ENCODE assay signal across 34 mouse cellular contexts in genomic region chr19:45142531-45142930, GRCm38 (mm10). TPM values are rescaled to one million over a fixed set of nuclear protein-coding genes. Genes with fewer than 3 reads are reported as not detected.
"Had no signal": no experiment of that assay in that cellular context is flagged by ENCODE, and none has a peak within 500 bp of the region (broad histone marks: within the 10 kb centered on the region; RNA-seq: fewer than 3 reads in every experiment).

No protein-coding gene starts in this region.

- ATAC-seq: hindbrain, postnatal 0 days; intestine, embryonic 16.5 days had no signal

- DNase-seq: gastrocnemius, postnatal 10 days; gastrocnemius, postnatal 25 days; heart, adult 18-20 months; heart, postnatal 14 days; heart, postnatal 36 days; kidney, adult 11 months; kidney, adult 2 months; kidney, adult 9 months; kidney, postnatal 14 days; kidney, postnatal 36 days; liver; liver, embryonic 13.5 days had no signal

- H3K36me3 ChIP-seq: heart, embryonic 10.5 days; heart, embryonic 13.5 days; heart, embryonic 15.5 days; hindbrain, embryonic 13.5 days; hindbrain, embryonic 15.5 days; kidney, embryonic 15.5 days; limb, embryonic 10.5 days; limb, embryonic 12.5 days; liver, embryonic 13.5 days had no signal

- H3K9ac ChIP-seq: heart, embryonic 13.5 days; heart, embryonic 15.5 days; hindbrain, embryonic 13.5 days; hindbrain, embryonic 15.5 days; kidney, embryonic 15.5 days; limb, embryonic 12.5 days; liver, embryonic 13.5 days had no signal

- H3K9me3 ChIP-seq: heart, embryonic 10.5 days; heart, embryonic 13.5 days; heart, embryonic 15.5 days; hindbrain, embryonic 13.5 days; hindbrain, embryonic 15.5 days; kidney, embryonic 15.5 days; limb, embryonic 10.5 days; limb, embryonic 12.5 days; liver, embryonic 13.5 days had no signal

- H3K4me2 ChIP-seq: liver, embryonic 13.5 days had no signal

- H3K27ac ChIP-seq: heart, embryonic 10.5 days; heart, embryonic 13.5 days; heart, embryonic 15.5 days; hindbrain, embryonic 13.5 days; hindbrain, embryonic 15.5 days; hindbrain, postnatal 0 days; kidney, embryonic 15.5 days; kidney, postnatal 0 days; left cerebral cortex, adult 2 months; limb, embryonic 10.5 days; limb, embryonic 12.5 days; liver, embryonic 13.5 days had no signal

- H3K4me3 ChIP-seq: kidney, embryonic 15.5 days; left cerebral cortex, adult 2 months; liver, embryonic 13.5 days had no signal

- H3K4me1 ChIP-seq: liver, embryonic 13.5 days had no signal

RNA-seq across cellular contexts. Expression of gene Tlx1, which starts 7.9 kb away (rescaled TPM):
- total RNA-seq: gastrocnemius, adult 18-20 months; gastrocnemius, postnatal 25 days; granulocyte monocyte progenitor cell, adult 5-6 weeks; heart, adult 18-20 months; heart, postnatal 36 days; hematopoietic stem cell, adult 5-6 weeks; layer of hippocampus, adult 18-20 months; layer of hippocampus, adult 8-10 months; layer of hippocampus, postnatal 10 days; layer of hippocampus, postnatal 25 days; left cerebral cortex, adult 2 months; left cerebral cortex, postnatal 14 days; left cerebral cortex, postnatal 36 days had no signal
- polyA plus RNA-seq: intestine, embryonic 16.5 days; kidney, adult 2 months; kidney, embryonic 15.5 days; kidney, postnatal 0 days; large intestine, adult 2 months; liver, embryonic 13.5 days had no signal
